Mouse (Mus musculus): ENCODE data around the gene Cxadr. TPM values are rescaled to one million over a fixed set of nuclear protein-coding genes. Genes with fewer than 3 reads are reported as not detected.

Cxadr gene
- total and polyA plus RNA-seq, 2 experiments from 2014 or later = 133 to 272 TPM

- no peak for ATAC-seq
- H3K4me2 ChIP-seq (ENCODE audit: low read depth, low read length) = no peak overlapping the region
- H3K9me3 ChIP-seq (ENCODE audit: low read length) = no peaks in the 10 kb centered on the region
- H3K27ac ChIP-seq = no peak overlapping the region
- no peak overlapping the region for H3K4me3 ChIP-seq (ENCODE audit: low read length)
- no peaks in the 10 kb centered on the region for H3K27me3 ChIP-seq (ENCODE audit: insufficient read depth, low read length)
- H3K4me1 ChIP-seq (ENCODE audit: insufficient read depth, low read length) = peaks cover 10% of the 10 kb centered on the region
- WGBS = 85% methylated on average over 12 of the region's 12 CpGs
- no peak for TF ChIP-seq CTCF (IDR thresholded peaks at IDR 0.05; ENCODE audit: low read depth)
- H3K36me3 ChIP-seq (ENCODE audit: insufficient read depth, low read length) = no peaks in the 10 kb centered on the region
- H3K9ac ChIP-seq (replicated peaks; ENCODE audit: low read length) = no peak overlapping the region
- DNase-seq (ENCODE audit: low spot score) = no peak
Observed at GRCm38 (mm10) chr16:78305606-78306100, 4.4 kb downstream of the Cxadr start.

GRCm38 (mm10) chr16:78306606-78307005 is 5.3 kb downstream of the Cxadr start:
- H3K27ac ChIP-seq = no peak overlapping the region
- H3K4me1 ChIP-seq (ENCODE audit: insufficient read depth, low read length) = peaks cover 10% of the 10 kb centered on the region
- H3K27me3 ChIP-seq (ENCODE audit: insufficient read depth, low read length) = no peaks in the 10 kb centered on the region
- WGBS = 78% methylated on average over 8 of the region's 8 CpGs
- H3K9ac ChIP-seq (replicated peaks; ENCODE audit: low read length) = no peak overlapping the region
- H3K9me3 ChIP-seq (ENCODE audit: low read length) = no peaks in the 10 kb centered on the region
- no peak for DNase-seq (ENCODE audit: low spot score)
- H3K4me3 ChIP-seq (ENCODE audit: low read length) = no peak overlapping the region
- no peak for TF ChIP-seq CTCF (IDR thresholded peaks at IDR 0.05; ENCODE audit: low read depth)
- H3K36me3 ChIP-seq (ENCODE audit: insufficient read depth, low read length) = no peaks in the 10 kb centered on the region
- no peak for ATAC-seq
- H3K4me2 ChIP-seq (ENCODE audit: low read depth, low read length) = no peak overlapping the region

- peaks cover 10% of the 10 kb centered on the region for H3K4me1 ChIP-seq (ENCODE audit: insufficient read depth, low read length)
Observed at GRCm38 (mm10) chr16:78307476-78308192, 6.3 kb downstream of the Cxadr start.

GRCm38 (mm10) chr16:78309258-78309657 is 8.0 kb downstream of the Cxadr start:
- no peak for DNase-seq (ENCODE audit: low spot score)
- no peak overlapping the region for H3K27ac ChIP-seq
- H3K27me3 ChIP-seq (ENCODE audit: insufficient read depth, low read length) = no peaks in the 10 kb centered on the region
- no peak for TF ChIP-seq CTCF (IDR thresholded peaks at IDR 0.05; ENCODE audit: low read depth)
- no peak overlapping the region for H3K9ac ChIP-seq (replicated peaks; ENCODE audit: low read length)
- H3K9me3 ChIP-seq (ENCODE audit: low read length) = no peaks in the 10 kb centered on the region
- 89% methylated on average over 6 of the region's 6 CpGs for WGBS
- H3K4me1 ChIP-seq (ENCODE audit: insufficient read depth, low read length) = peaks cover 10% of the 10 kb centered on the region
- ATAC-seq = no peak
- H3K4me3 ChIP-seq (ENCODE audit: low read length) = no peak overlapping the region
- no peak overlapping the region for H3K4me2 ChIP-seq (ENCODE audit: low read depth, low read length)
- H3K36me3 ChIP-seq (ENCODE audit: insufficient read depth, low read length) = no peaks in the 10 kb centered on the region

More at GRCm38 (mm10) chr16:78307476-78308192, 6.3 kb downstream of the Cxadr start:
- Histone ChIP-seq H3K27ac (no peak overlapping the region), H3K27me3 (ENCODE audit: insufficient read depth, low read length) (no peaks in the 10 kb centered on the region), H3K36me3 (ENCODE audit: insufficient read depth, low read length) (no peaks in the 10 kb centered on the region), H3K4me2 (ENCODE audit: low read depth, low read length) (no peak overlapping the region), H3K4me3 (ENCODE audit: low read length) (no peak overlapping the region), H3K9ac (replicated peaks; ENCODE audit: low read length) (no peak overlapping the region), H3K9me3 (ENCODE audit: low read length) (no peaks in the 10 kb centered on the region)
- ATAC-seq (no peak), DNase-seq (ENCODE audit: low spot score) (no peak)
- WGBS = 94% methylated on average over 16 of the region's 16 CpGs
- TF ChIP-seq CTCF (IDR thresholded peaks at IDR 0.05; ENCODE audit: low read depth) = no peak

- no peak for TF ChIP-seq CTCF (IDR thresholded peaks at IDR 0.05; ENCODE audit: low read depth)
- H3K9me3 ChIP-seq (ENCODE audit: low read length) = no peaks in the 10 kb centered on the region
- H3K36me3 ChIP-seq (ENCODE audit: insufficient read depth, low read length) = no peaks in the 10 kb centered on the region
- WGBS = 20% methylated on average over 16 of the region's 16 CpGs
- DNase-seq (ENCODE audit: low spot score) = peak; percentile 64
- peaks cover 11% of the 10 kb centered on the region for H3K4me1 ChIP-seq (ENCODE audit: insufficient read depth, low read length)
- no peaks in the 10 kb centered on the region for H3K27me3 ChIP-seq (ENCODE audit: insufficient read depth, low read length)
- H3K4me2 ChIP-seq (ENCODE audit: low read depth, low read length) = peak overlapping the region; percentile 51
- peak overlapping the region; percentile 32 for H3K27ac ChIP-seq
- ATAC-seq = 0 out of 2 replicates have a peak, but pooled peaks have one; percentile 10
- H3K4me3 ChIP-seq (ENCODE audit: low read length) = peak overlapping the region; percentile 15
- peak overlapping the region; percentile 17; the same call in 1 of the 2 replicates for H3K9ac ChIP-seq (replicated peaks; ENCODE audit: low read length)
Observed at GRCm38 (mm10) chr16:78313135-78313887, 12.0 kb downstream of the Cxadr start.

- WGBS = 30% methylated on average over 6 of the region's 6 CpGs
- ATAC-seq (no peak), DNase-seq (ENCODE audit: low spot score) (peak; percentile 15)
- H3K9ac ChIP-seq (replicated peaks; ENCODE audit: low read length) = no peak overlapping the region
- H3K27me3 ChIP-seq (ENCODE audit: insufficient read depth, low read length) = no peaks in the 10 kb centered on the region
- H3K4me1 ChIP-seq (ENCODE audit: insufficient read depth, low read length) = peaks cover 11% of the 10 kb centered on the region
- H3K4me2 ChIP-seq (ENCODE audit: low read depth, low read length) = peak overlapping the region; percentile 51
- no peaks in the 10 kb centered on the region for H3K36me3 ChIP-seq (ENCODE audit: insufficient read depth, low read length)
- peak overlapping the region; percentile 15 for H3K4me3 ChIP-seq (ENCODE audit: low read length)
- H3K9me3 ChIP-seq (ENCODE audit: low read length) = no peaks in the 10 kb centered on the region
- 0 out of 2 replicates have a peak overlapping the region, but pooled peaks have one; percentile 32 for H3K27ac ChIP-seq
- TF ChIP-seq CTCF (IDR thresholded peaks at IDR 0.05; ENCODE audit: low read depth) = no peak
Observed at GRCm38 (mm10) chr16:78314026-78314425, 12.7 kb downstream of the Cxadr start.

Data from hindbrain, postnatal 0 days (tissue).